Mouse (Mus musculus): ENCODE results near the gene Mug2. TPM values are rescaled to one million over a fixed set of nuclear protein-coding genes. Genes with fewer than 3 reads are reported as not detected.

Gene Mug2
- polyA plus RNA-seq, 1 experiment: not detected

Other genes with a start within 250 kb of the Mug2 start
- gene Mug1, start 168.2 kb upstream of the Mug2 start, polyA plus RNA-seq (2012; fragmentation: generic; extraction: Trizol): not detected

All from myocyte (in vitro differentiated cells).